Mouse (Mus musculus) midbrain, postnatal 0 days (tissue): ENCODE results near the gene B3galt1. TPM values are rescaled to one million over a fixed set of nuclear protein-coding genes. Genes with fewer than 3 reads are reported as not detected.
A peak's percentile ranks its signal among the peaks of the same experiment; 100 is the strongest.

Experiments
- ATAC-seq: fragments of 200-750 bp; cut with Nextera tagmentation; 2 replicates; pipeline ENCODE4 v1.8.0; 2017; ENCODE audit warnings: moderate number of reproducible peaks, mild to moderate bottlenecking, moderate TSS enrichment, moderate library complexity; ENCODE audit not compliant: low FRiP score
- DNase-seq: peaks from one replicate; pipeline ENCODE4 v3.0.0-alpha.2; 2015; ENCODE audit warnings: low spot score
- H3K27ac ChIP-seq: fragments of 300-500 bp; sonication (generic); 2 replicates; pipeline ENCODE4 v1.5.1; 2014; ENCODE audit warnings: low read depth, mild to moderate bottlenecking, low read length, mixed read lengths
- H3K27me3 ChIP-seq: fragments of 300-500 bp; sonication (generic); 2 replicates; pipeline ENCODE4 v1.6.1; 2014; ENCODE audit warnings: low read length, control low read depth, mixed read lengths; ENCODE audit not compliant: insufficient read depth
- H3K36me3 ChIP-seq: fragments of 300-500 bp; sonication (generic); 2 replicates; pipeline ENCODE4 v1.6.1; 2014; ENCODE audit warnings: low read length, control low read depth, mixed read lengths; ENCODE audit not compliant: insufficient read depth
- H3K4me1 ChIP-seq: fragments of 300-500 bp; sonication (generic); 2 replicates; pipeline ENCODE4 v1.6.1; 2014; ENCODE audit warnings: mild to moderate bottlenecking, control low read depth, antibody characterized with exemption, low read length, mixed read lengths; ENCODE audit not compliant: insufficient read depth
- H3K4me2 ChIP-seq: fragments of 300-500 bp; sonication (generic); 2 replicates; pipeline ENCODE4 v1.6.1; 2014; ENCODE audit warnings: low read depth, mild to moderate bottlenecking, low read length, mixed read lengths; ENCODE audit not compliant: poor library complexity, severe bottlenecking
- H3K4me3 ChIP-seq: fragments of 300-500 bp; sonication (generic); 2 replicates; pipeline ENCODE4 v1.5.1; 2014; ENCODE audit warnings: low read depth, mild to moderate bottlenecking, low read length, moderate library complexity
- H3K9ac ChIP-seq: fragments of 300-500 bp; sonication (generic); replicated peaks from 2 replicates; pipeline ENCODE4 v1.6.1; 2014; ENCODE audit warnings: mild to moderate bottlenecking, low read length, moderate library complexity, mixed read lengths; ENCODE audit not compliant: poor library complexity, severe bottlenecking
- H3K9me3 ChIP-seq: fragments of 300-500 bp; sonication (generic); 2 replicates; pipeline ENCODE4 v1.6.1; 2016; ENCODE audit warnings: low read length, control low read depth
- CTCF ChIP-seq: IDR thresholded peaks from 2 replicates; pipeline ENCODE4 v1.5.1; 2016; ENCODE audit warnings: antibody characterized with exemption, mild to moderate bottlenecking
- WGBS: fragments of 180-500 bp; shearing (Covaris S2); extraction: QIAGEN DNeasy Blood & Tissue Kit; methylation state at CpG from one replicate; pipeline ENCODE4 v1.1.7; 2014; 5-methylcytosine and 5-hydroxymethylcytosine counted together
- polyA plus RNA-seq: library from polyadenylated mRNA; unstranded; fragments of >200 nt; fragmentation: Nextera tagmentation; extraction: Ambion mirVana; gene quantifications from 2 replicates; pipeline ENCODE4 v1.2.1, GENCODE M21; 2015
- total RNA-seq: library from RNA; depleted of rRNA; stranded (reverse); fragments of >200 nt; gene quantifications from 2 replicates; pipeline ENCODE4 v1.2.3, GENCODE M21; 2014

Gene B3galt1
- total and polyA plus RNA-seq, 2 experiments from 2014 or later: 18.0 to 50.4 TPM

DNA sequence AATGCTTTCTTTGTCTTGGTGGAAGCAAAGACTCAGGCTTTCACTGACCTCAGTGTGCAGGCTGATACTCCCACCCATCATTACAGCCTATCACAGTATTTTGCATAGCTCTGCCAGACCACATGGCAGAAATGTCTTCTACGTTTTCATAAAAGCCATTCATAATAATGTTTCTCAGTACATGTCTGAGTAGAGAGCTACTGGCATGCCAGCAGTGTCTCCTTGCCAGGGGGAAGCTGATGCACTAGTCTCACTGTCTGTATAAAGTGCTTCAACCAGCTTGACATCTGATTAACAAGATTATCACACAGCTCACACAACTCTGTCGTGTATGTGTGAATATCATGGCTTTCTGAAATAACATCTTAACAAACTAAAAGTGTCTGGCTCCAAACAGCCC is 252.3 kb downstream of the B3galt1 start:
- H3K4me2 ChIP-seq: no peak overlapping the region
- no peak for TF ChIP-seq CTCF
- DNase-seq (no peak), ATAC-seq (no peak)
- H3K9ac ChIP-seq: no peak overlapping the region
- no peaks in the 10 kb centered on the region for H3K36me3 ChIP-seq
- H3K9me3 ChIP-seq: no peaks in the 10 kb centered on the region
- no peak overlapping the region for H3K27ac ChIP-seq
- no peaks in the 10 kb centered on the region for H3K4me1 ChIP-seq
- 26% methylated on average over 2 of the region's 2 CpGs for WGBS
- no peaks in the 10 kb centered on the region for H3K27me3 ChIP-seq
- H3K4me3 ChIP-seq: no peak overlapping the region

DNA sequence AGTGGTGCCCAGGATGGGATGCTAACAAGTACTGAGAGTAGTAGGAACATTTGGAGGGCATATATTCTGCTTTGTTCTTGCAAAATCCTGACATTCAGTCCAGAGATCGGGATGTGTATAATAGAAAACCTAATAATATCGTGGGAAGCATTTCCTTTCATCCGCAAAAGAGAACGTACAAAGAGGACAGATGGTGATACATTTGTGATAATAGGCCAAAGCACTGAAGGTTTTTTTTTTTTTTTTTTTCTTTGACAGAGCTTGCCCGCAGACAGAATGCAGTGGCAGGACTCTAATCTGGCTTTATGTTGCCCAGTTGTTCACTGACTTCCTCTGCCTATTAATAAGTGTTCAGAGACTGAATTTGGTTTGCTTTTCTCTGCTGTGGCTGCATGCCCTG is 256.7 kb downstream of the B3galt1 start:
- no peaks in the 10 kb centered on the region for H3K36me3 ChIP-seq
- ATAC-seq: no peak
- no peaks in the 10 kb centered on the region for H3K4me1 ChIP-seq
- H3K4me2 ChIP-seq: no peak overlapping the region
- no peaks in the 10 kb centered on the region for H3K9me3 ChIP-seq
- no peak overlapping the region for H3K4me3 ChIP-seq
- no peak overlapping the region for H3K27ac ChIP-seq
- TF ChIP-seq CTCF: no peak
- no peak for DNase-seq
- H3K9ac ChIP-seq: no peak overlapping the region
- no peaks in the 10 kb centered on the region for H3K27me3 ChIP-seq
- WGBS: 40% methylated on average over 5 of the region's 5 CpGs

DNA sequence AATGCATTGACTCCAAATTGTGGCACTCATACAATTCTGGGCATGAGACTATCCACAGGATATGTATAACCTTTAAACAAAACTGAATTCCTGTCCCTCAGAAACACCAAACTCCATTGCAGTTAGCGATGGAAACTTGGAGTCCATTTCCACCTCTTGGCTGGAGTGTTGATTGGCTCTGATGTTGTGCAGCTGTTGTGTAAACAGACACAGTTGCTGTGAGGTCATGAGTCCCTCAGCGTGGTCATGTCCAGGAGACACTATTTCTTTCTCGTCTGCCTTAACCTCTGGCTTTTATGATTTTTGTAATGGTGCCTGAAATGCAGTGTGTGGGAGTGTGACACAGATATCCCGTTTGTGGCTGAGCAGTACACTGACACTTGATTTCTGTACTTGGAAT is 262.0 kb downstream of the B3galt1 start:
- H3K9me3 ChIP-seq: no peaks in the 10 kb centered on the region
- H3K27me3 ChIP-seq: no peaks in the 10 kb centered on the region
- no peak for TF ChIP-seq CTCF
- H3K4me1 ChIP-seq: no peaks in the 10 kb centered on the region
- no peak overlapping the region for H3K27ac ChIP-seq
- H3K4me2 ChIP-seq: no peak overlapping the region
- H3K9ac ChIP-seq: no peak overlapping the region
- ATAC-seq: no peak
- no peak overlapping the region for H3K4me3 ChIP-seq
- H3K36me3 ChIP-seq: no peaks in the 10 kb centered on the region
- WGBS: 85% methylated on average over 4 of the region's 4 CpGs
- no peak for DNase-seq

DNA sequence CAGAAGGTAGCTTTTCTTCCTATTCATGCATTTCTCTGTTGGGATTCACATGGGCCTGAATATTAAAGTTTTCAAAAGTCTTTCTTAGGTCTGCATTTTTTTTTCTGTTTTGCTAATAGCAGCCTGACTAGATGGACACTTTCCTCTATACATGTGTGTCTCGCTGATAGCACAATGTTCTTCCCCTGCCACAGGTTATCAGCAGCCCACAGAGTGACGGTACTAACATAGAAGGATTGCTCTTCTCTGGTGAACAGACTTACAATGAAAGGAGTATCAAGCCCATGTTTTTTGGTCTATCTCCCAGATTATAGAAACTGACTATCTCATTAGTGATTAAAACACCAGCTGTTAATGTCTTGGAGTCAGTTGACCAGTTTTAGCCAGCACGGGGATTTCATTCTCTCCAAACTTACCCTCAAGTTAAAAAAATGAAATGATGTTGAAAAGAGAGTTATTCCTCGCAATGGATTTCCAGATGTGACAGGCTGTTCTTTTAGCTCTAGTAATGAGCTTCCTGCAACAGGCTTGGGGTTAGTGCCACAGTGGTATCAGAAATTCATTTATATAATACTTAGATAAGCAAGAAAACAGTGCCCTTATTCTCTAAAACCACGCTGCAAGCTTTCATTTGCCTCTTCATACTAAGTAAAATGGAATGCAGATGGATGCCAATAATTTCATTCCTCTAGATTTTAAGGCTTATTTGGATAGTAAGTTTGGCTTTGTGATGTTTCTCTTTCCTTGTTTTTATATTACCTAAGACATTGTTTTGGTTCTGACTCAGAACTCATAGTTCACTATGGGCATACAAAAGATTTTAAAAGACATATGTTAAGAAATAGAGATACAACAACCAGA is 263.6 kb downstream of the B3galt1 start:
- ATAC-seq (no peak), DNase-seq (no peak)
- no peak overlapping the region for H3K9ac ChIP-seq
- WGBS: 86% methylated on average over 5 of the region's 5 CpGs
- no peaks in the 10 kb centered on the region for H3K4me1 ChIP-seq
- no peak overlapping the region for H3K4me2 ChIP-seq
- no peak for TF ChIP-seq CTCF
- H3K9me3 ChIP-seq: no peaks in the 10 kb centered on the region
- no peaks in the 10 kb centered on the region for H3K27me3 ChIP-seq
- H3K27ac ChIP-seq: no peak overlapping the region
- no peak overlapping the region for H3K4me3 ChIP-seq
- H3K36me3 ChIP-seq: no peaks in the 10 kb centered on the region

DNA sequence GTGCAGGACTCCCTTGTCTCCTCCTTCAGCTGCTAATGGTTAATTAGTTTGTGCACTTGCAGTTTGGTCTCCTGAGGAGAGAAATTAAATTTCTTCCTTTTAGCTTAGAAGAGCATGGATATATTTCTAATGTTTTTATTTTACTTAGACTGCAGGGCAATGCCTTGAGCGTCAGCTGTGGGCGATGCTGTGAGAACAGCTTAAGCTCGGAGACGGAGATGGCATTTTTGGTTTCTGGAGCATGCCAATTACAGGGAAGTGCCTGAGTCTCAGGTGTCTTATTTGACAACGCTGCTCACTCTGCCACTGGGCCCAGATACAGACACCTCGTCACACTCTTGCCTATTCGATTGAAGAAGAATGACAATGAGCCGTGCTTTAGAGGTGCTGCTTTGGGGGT is 282.1 kb downstream of the B3galt1 start:
- H3K9ac ChIP-seq: no peak overlapping the region
- no peak overlapping the region for H3K4me2 ChIP-seq
- no peak for ATAC-seq
- H3K9me3 ChIP-seq: no peaks in the 10 kb centered on the region
- no peak for TF ChIP-seq CTCF
- H3K36me3 ChIP-seq: no peaks in the 10 kb centered on the region
- no peaks in the 10 kb centered on the region for H3K4me1 ChIP-seq
- H3K27ac ChIP-seq: no peak overlapping the region
- H3K27me3 ChIP-seq: no peaks in the 10 kb centered on the region
- WGBS: 55% methylated on average over 8 of the region's 8 CpGs
- DNase-seq: peak; percentile 26
- H3K4me3 ChIP-seq: no peak overlapping the region

DNA sequence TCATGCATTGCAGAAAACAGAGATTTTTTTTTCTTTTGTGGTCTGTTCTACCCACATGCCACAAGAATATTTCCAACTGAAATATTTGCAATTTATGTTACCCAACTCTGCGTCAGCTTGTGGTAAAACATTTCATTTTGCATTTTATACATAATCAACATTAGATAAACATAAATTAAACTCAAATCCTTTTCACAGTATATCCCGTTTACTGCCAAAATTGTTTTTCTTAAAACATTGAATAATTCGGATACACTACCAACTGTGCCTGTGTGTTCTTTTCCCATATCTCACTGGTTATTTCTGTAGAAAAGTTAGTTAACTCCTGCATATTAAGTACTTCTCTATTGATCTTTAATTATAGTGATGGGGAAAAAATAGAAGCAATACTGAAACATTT is 285.1 kb downstream of the B3galt1 start:
- no peaks in the 10 kb centered on the region for H3K36me3 ChIP-seq
- no peak overlapping the region for H3K9ac ChIP-seq
- DNase-seq (no peak), ATAC-seq (no peak)
- WGBS: 81% methylated on average over 3 of the region's 3 CpGs
- no peak overlapping the region for H3K27ac ChIP-seq
- TF ChIP-seq CTCF: no peak
- no peaks in the 10 kb centered on the region for H3K27me3 ChIP-seq
- H3K9me3 ChIP-seq: no peaks in the 10 kb centered on the region
- no peak overlapping the region for H3K4me2 ChIP-seq
- no peak overlapping the region for H3K4me3 ChIP-seq
- no peaks in the 10 kb centered on the region for H3K4me1 ChIP-seq
